Mouse (Mus musculus): ENCODE results near the gene Dgkz.

- no peak for TF ChIP-seq CTCF (IDR thresholded peaks at IDR 0.05; ENCODE audit: insufficient read depth, low read length)
- no peak for TF ChIP-seq POLR2A (IDR thresholded peaks at IDR 0.05; ENCODE audit: borderline replicate concordance, extremely low read depth, low read depth, low read length)
Observed at GRCm38 (mm10) chr2:91926949-91927348, 48.7 kb downstream of the Dgkz start, which contains the start of gene Chrm4.
